Mouse (Mus musculus): ENCODE measurements around the gene C1qtnf7.

Gene C1qtnf7

GRCm38 (mm10) chr5:43539871-43540270 lies 24.5 kb downstream of the C1qtnf7 start:
- no peak for DNase-seq (ENCODE audit: low spot score)

DNA sequence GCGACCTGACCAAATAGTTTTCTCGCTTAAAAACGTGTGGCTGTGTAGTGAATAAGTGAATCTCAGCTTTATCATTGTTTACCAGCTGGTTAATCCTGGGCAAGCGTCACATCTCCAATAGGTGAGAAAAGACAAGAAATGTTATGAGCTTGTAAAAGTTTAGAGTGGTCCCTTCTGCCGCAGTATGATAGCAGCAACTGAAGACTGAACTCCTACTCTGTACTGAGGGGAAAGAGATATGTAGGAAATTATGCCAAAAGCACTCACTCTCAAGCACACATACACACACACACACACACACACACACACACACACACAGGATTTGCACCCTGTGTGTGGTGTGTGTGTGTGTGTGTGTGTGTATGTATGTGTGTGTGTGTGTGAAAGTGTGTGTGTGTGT lies 26.2 kb downstream of the C1qtnf7 start:
- no peak for DNase-seq (ENCODE audit: low spot score)

- no peak for DNase-seq (ENCODE audit: low spot score)
Measured at GRCm38 (mm10) chr5:43542246-43542845, 27.0 kb downstream of the C1qtnf7 start.

GRCm38 (mm10) chr5:43549951-43550350 lies 34.6 kb downstream of the C1qtnf7 start:
- no peak for DNase-seq (ENCODE audit: low spot score)

- no peak for DNase-seq (ENCODE audit: low spot score)
Measured at GRCm38 (mm10) chr5:43550444-43550843, 35.1 kb downstream of the C1qtnf7 start.

GRCm38 (mm10) chr5:43554871-43555270 lies 39.5 kb downstream of the C1qtnf7 start:
- DNase-seq (ENCODE audit: low spot score) = no peak

- no peak for DNase-seq (ENCODE audit: low spot score)
Measured at GRCm38 (mm10) chr5:43555406-43555805, 40.1 kb downstream of the C1qtnf7 start.

GRCm38 (mm10) chr5:43557436-43557835 lies 42.1 kb downstream of the C1qtnf7 start:
- no peak for DNase-seq (ENCODE audit: low spot score)

DNA sequence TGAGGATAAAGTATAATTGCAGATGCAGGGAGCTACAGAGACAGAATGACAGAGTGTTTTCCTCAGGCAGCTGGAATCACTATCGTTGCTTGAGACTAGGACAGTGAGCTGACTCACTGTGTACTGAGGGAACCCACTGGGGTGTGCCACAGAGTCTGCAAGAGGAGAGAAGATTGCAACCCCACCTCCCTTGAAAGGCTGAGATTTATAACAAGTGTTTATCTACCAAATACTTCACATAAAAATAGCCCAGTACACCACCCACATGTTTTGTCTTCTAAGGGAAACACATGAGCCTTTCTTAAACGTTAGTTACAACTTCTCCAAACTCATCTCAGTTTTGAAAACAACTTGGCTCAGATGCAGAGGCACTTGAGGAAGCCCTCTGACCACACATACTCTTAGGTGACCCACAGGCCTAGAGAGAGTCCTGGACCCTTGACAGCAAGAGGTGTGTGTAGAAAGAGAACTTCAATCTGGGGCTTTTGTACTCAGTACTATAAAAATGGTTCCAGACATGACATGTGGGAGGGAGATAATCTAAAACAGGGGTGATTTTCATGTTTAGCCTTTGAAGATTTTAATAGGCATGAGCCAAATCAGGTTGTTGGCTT lies 46.4 kb downstream of the C1qtnf7 start:
- DNase-seq (ENCODE audit: low spot score) = no peak

- DNase-seq (ENCODE audit: low spot score) = no peak
Measured at GRCm38 (mm10) chr5:43569720-43570359, 54.5 kb downstream of the C1qtnf7 start.

GRCm38 (mm10) chr5:43582876-43583275 lies 67.5 kb downstream of the C1qtnf7 start:
- DNase-seq (ENCODE audit: low spot score) = no peak

DNA sequence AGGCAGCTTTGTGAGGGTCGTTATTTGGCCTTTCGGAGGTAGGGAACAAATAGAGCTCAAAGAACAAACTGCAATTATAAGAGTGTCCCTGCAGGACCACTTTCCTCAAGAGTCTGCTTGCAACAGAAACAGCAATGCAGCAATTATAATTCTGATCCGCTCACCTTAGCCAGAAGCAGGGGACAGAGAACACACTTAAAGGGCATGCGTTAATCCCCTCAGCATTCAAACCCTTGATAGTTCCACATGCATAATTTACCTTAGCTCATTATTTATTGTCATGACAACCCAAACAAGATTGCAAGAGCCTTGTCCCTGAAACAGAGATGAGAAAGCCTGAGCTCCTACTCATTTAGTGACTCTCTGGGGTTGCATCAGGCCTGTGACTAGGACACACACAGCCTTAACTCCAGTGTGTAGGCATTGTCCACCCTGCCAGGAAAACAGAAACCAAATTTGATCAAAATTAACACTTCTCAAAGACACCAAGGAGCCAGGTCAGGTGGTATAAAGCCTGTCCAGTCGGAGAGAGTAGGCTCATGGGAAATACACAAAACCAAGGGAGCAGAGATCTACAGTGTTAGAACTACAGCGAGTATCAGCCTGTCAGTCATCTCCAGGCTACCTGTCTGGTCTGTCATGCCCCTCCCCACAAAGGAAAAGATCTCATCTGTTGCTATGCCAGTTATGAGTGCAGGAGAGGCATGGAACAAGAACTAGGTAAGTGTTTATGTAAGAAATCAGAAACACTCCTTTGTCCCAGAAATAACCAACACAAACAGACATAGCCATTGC lies 68.2 kb downstream of the C1qtnf7 start:
- no peak for DNase-seq (ENCODE audit: low spot score)

DNA sequence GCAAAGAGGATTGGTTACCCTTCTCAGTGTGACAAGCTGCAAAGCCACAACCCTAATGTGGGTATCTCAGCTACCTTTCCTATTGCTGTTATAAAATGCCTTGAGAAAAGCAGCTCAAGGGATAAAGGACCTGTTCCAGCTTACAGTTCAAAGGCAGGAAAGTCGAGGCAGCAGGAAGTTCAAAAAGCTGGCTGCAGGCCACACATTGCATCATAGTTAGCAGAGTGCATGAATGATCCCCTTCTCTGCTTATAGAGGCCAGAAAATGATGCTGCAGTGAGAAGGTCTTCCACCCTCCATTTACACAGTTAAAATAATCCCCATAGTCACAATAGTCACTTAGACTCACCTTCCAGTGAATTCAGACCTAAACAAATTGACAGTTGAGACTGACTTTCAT lies 69.1 kb downstream of the C1qtnf7 start:
- DNase-seq (ENCODE audit: low spot score) = no peak

DNA sequence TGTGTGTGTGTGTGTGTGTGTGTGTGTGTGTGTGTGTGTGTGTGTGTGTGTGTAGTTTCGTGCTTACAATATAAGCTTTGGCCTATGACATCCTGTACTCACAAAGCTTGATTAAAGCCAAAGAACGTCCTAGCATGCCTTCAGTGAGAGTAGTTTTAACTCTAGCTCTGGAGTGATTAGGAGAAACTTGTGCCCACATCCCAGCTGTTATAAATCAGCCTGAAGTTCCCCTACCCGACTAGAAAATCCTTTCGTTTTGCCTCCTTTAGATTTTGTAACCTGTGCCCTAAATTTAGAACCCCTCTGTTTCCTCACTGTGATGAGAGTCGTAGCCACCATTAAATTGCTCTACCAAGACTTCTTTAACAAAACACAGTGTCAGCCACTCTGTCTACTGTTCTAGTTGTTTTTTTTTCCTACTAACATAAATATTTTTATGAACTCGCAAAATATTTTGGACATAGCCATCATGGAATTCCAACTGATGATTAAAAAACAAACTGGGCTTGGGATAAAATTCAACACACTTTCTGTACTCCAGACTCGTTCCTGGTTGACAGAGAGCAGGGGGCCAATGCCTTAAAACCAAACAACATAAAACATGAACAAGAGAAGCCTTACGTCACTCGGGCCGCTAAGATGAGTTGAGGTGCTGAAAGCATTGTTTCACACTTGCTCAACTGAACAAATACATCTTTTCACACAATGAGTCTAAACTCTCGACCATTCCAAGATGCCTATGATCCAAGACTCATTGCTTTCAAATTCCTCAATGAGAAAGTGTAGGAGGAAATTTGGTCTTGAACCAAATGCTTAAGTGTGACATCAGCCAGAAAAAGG lies 70.3 kb downstream of the C1qtnf7 start:
- no peak for DNase-seq (ENCODE audit: low spot score)

- DNase-seq (ENCODE audit: low spot score) = no peak
Measured at GRCm38 (mm10) chr5:43588791-43589439, 73.6 kb downstream of the C1qtnf7 start.

DNA sequence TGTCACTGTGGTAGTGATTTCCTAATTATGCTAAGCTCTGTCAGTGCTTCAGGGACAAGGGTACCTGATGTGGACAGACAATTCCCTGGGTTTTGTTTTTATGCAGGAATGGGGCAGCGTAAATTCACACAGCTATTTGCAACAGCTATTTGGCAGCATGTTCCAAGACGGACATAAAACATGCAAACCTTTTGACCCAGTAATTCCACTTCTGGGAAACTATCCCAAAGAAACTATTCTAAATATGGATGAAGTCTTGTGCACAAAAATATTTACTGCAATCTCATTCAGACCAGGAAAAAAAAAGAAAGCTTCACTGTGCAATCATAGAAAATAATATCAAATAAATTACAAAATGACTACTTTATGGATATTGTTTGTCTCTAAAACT lies 74.1 kb downstream of the C1qtnf7 start:
- DNase-seq (ENCODE audit: low spot score) = no peak

DNA sequence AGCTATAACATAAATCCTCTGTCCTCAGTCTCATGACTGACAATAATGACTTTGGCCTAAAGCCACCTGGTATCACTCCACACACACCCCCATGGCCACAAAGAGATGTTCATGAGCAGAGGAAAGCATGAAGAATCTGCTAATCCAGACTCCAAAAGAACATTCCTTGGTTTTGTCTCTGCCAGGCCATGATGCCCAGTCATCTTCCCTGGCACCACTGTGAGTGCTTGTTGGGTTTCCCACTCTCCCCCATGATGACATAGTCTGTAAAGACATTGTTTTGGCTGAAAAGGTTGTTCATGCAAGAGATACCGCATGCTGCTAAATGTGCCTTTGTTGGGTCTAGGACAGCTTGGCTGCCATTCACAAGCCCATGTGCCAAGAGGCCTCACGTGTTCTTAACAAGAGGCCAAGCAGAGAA lies 75.0 kb downstream of the C1qtnf7 start:
- no peak for DNase-seq (ENCODE audit: low spot score)

DNA sequence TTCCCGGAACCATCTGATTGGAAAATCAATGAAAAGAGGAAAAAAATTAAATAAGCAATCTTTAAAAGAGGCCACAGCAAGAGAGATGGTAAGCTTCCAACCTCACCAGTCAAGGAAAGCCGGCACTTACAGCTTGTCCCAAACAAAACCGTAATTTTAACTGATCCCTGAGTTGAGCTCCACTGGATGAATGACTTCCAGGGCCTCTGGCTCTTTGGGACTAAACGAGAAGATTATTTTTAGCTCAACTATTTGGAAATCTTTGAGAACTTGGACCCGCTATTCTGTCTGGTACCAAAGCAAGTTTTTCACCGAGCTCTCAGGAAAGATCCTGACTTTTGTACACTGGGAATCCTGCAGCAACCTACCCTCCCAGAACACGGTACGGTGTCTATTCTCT lies 86.3 kb downstream of the C1qtnf7 start:
- DNase-seq (ENCODE audit: low spot score) = no peak

GRCm38 (mm10) chr5:43602518-43602917 lies 87.2 kb downstream of the C1qtnf7 start:
- no peak for DNase-seq (ENCODE audit: low spot score)

GRCm38 (mm10) chr5:43603559-43603958 lies 88.2 kb downstream of the C1qtnf7 start:
- no peak for DNase-seq (ENCODE audit: low spot score)

GRCm38 (mm10) chr5:43608073-43608472 lies 92.7 kb downstream of the C1qtnf7 start:
- DNase-seq (ENCODE audit: low spot score) = no peak

Data from testis, postnatal 10 days (tissue).